Mouse (Mus musculus) A20 (cell line): ENCODE measurements around the gene Hspb11.

Experiments used
- DNase-seq: peaks from one replicate; pipeline ENCODE4 v3.0.0-alpha.2; 2011; ENCODE audit warnings: low read depth, low spot score

Gene Hspb11

DNA sequence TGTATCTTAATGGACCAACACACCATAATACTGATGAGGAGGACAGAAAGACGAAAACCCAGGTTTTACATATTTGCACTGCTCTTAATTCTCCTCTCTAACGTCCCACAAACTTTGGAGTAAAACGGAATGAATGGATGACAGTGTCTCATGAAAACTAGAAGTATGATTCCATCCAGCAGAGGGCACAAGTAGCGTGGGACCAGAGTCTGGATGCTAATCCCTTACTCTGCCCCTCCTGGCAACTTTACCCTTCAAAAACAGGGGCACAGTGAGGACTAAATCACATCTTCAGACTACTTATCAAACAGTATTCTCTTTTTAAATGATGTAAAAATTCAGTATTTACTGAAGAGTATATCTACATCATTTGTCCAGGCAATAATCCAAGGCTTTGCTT lies 2.9 kb upstream of the Hspb11 start:
- peak; percentile 50 for DNase-seq

DNA sequence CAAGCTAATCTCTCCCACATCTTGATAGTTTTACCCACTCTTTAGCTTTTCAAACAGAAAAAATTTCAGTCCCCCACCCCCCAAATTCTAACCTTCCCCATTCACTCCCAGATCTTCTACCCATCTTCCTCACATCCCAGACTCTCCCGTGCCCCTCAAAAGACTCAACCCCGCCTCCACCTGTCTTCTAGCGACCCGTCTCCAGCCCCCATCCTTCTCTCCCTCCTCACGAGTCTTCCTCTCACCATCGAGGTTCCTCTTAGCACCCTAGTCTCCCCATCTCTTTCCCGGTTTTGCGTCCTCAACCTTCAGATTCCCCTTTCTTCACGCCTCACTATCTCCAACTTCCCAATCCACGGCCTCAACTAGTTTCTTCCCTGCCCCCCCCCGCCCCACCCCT lies 871 bp upstream of the Hspb11 start:
- DNase-seq = peak; percentile 12

- DNase-seq = no peak
These were observed 1.0 kb downstream of the Hspb11 start for GRCm38 (mm10) chr4:107254414-107254813.

GRCm38 (mm10) chr4:107260001-107260400 lies 6.6 kb downstream of the Hspb11 start:
- no peak for DNase-seq

DNA sequence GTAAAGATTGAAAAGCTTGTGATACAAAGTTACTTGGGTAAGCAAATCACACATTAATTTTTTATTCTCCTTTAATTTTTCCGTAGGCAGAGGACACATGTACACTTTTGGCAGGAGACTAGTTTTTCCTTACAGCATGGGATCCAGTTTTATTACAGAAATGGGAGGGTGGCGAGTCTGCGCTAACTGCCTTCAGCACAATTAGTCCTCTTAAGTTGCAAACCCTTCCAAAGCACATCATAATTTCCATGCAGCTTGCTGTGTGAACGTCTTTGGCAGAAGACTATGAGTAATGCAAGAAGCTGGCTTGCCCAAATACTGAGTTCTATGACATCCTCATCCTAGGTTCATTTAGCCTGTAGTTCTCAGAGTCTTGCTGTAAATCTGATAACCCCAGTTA lies 20.3 kb downstream of the Hspb11 start:
- DNase-seq = no peak

- DNase-seq = no peak
These were observed 21.1 kb downstream of the Hspb11 start for GRCm38 (mm10) chr4:107274511-107274910.

- DNase-seq = no peak
These were observed 24.9 kb downstream of the Hspb11 start for GRCm38 (mm10) chr4:107278188-107278707.

DNA sequence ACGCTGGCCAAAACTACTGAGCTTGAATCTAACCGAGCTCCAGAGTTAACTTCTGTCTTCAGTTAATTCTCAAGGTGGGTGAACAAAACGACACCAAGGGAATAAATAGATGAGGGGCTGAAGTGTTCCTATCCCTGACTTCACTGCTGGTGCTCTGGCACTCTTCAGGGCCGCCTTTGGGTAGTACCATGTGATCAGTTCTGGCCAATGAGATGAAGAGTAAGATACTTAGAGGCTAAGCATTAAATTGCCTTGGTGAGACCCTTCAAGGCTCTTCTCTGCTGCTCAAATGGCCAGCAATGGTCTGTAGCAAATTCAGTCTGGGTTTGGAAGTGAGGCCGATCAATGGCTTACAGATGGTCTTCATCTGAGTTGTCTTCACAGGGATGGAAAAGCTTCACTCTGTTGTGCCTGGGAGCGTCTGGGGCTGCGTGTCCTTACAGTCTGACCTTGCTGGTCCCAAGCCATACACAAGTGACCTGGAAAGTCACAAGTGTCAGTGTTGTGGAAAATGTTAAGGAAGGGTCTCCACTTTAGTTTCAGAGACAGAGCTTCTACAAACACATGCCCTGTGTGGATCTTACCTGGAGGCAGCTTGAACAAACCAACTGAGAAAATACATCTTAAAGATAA lies 27.6 kb downstream of the Hspb11 start:
- no peak for DNase-seq

DNA sequence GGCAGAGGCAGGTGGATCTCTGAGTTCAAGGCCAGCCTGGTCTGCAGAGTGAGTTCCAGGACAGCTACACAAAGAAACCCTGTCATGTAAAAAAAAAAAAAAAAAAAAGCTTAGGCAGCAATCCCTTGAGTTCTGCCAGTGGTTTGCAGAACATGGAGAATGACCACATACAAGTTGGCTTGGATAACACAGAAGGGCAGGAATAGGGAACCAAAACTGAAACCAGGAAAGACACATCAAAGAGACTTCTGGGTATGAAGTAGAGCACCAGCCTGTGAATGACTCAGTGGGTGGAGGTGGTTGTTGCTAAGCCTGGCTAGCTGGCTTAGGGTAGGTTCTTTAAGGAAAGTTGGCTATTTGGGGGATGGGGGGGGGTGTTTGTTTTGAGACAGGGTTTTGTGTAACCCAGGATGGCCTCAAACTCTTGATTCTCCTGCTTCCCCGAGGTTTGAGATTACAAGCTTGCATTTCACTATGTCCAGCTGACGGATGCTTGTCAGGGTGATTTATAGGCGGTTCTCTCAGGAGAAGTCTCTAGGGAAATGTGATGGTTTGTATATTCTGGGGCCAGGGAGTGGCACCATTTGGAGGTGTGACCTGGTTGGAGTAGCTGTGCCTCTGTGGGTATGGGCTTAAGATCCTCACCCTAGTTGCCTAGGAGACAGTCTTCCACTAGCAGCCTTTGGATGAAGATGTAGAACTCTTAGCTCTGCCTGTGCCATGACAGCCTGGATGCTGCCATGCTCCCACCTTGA lies 32.2 kb downstream of the Hspb11 start:
- DNase-seq = peak; percentile 45

DNA sequence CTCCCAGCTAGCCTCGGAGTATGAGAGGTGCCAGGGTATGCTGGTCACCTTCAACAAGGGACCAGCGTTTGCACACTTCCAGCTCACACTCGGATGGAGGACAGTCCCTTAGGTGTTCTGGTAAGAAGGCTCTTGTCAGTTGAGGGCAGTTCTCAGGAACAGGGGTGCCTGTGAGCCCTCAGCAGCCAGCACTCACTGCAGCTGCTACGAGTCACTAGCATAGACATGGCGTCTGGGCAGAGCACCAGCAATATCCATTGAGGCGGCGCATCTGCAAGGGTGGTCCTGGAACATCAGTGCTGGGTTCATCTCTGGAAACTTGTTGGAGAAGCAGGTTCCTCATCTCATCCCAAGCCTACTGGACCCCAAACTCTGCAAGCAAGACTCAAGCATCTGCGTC lies 33.0 kb downstream of the Hspb11 start:
- no peak for DNase-seq

DNA sequence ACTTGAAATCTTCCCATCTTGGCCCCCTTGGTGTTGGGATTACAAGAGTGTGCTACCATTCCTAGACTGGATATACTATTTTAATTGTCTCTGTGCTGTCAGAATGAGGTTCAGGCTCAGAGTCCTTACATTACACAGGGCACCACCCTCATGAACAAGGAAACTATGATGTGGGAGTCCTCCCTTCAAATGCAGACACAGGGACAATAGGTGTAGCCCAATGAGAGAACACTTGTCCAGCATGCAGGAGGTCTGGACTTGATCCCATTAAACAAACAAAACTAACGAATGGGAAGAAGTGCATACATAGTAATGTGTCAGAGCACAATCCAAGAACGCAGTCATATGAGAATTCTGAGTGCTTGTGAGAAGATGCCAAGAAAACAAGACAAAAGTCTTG lies 34.1 kb downstream of the Hspb11 start:
- DNase-seq = no peak

GRCm38 (mm10) chr4:107291611-107292272 lies 38.3 kb downstream of the Hspb11 start:
- DNase-seq = no peak

DNA sequence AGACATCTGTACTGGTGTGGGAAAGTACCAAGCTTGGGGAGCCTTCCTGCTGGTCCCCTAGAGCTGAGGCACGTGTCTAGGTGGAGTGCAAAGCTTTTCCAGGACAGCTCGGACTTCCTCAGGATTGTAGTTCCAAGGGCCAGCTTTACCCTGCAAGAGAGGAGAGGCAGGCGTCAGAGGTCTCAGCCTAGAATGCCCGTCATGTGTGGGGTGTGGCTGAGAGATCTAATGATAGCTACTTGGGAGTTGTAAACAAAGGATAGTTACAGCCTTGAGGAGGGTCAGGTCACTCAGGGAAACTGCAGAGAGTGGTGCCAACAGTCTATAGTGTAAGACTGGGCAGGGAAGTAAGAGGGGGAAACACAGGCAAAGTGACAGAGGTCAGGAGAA lies 38.9 kb downstream of the Hspb11 start:
- DNase-seq = no peak

- no peak for DNase-seq
These were observed 44.7 kb downstream of the Hspb11 start for GRCm38 (mm10) chr4:107298071-107298606.

- DNase-seq = no peak
These were observed 46.5 kb downstream of the Hspb11 start for GRCm38 (mm10) chr4:107299779-107300340.

DNA sequence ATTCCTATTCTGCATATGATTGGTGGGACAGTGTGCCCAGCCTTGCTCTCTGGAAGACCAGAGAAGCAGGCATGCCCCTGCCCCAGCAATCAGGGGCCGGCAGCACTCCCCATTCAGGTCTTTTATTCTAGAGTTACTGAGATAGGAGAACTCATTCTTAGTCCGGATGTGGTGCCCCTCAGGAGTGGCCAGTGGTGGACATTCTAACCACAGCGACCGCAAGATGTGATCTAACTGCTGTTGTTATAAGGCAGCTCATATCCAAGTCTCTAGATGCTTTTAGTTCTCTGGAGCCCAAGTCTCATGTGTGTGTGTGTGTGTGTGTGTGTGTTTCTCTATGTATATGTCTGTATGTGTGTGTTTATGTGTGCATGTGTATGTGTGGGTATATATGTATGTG lies 47.0 kb downstream of the Hspb11 start:
- no peak for DNase-seq

GRCm38 (mm10) chr4:107300902-107301555 lies 47.6 kb downstream of the Hspb11 start:
- DNase-seq = no peak

- no peak for DNase-seq
These were observed 48.8 kb downstream of the Hspb11 start for GRCm38 (mm10) chr4:107302221-107302620.

GRCm38 (mm10) chr4:107302832-107303231 lies 49.4 kb downstream of the Hspb11 start:
- DNase-seq = peak; percentile 43

GRCm38 (mm10) chr4:107303531-107303930 lies 50.1 kb downstream of the Hspb11 start:
- DNase-seq = no peak

- peak; percentile 35 for DNase-seq
These were observed 53.6 kb downstream of the Hspb11 start, which contains the start of gene Dio1 for GRCm38 (mm10) chr4:107306966-107307365. Gene Dio1, minus strand, starts transcription at chr4:107307169.
